Mouse (Mus musculus) forebrain, embryonic 12.5 days (tissue): Measurements from ENCODE around the gene 1600012H06Rik. TPM values are rescaled to one million over a fixed set of nuclear protein-coding genes. Genes with fewer than 3 reads are reported as not detected.
"Not testable (repeated sequence)": the region's sequence is repeated elsewhere in the genome, so short reads cannot be mapped to it uniquely, and the experiment has no call there.

ENCODE experiments used
- ATAC-seq: fragments of 200-750 bp; cut with Nextera tagmentation; 2 replicates; pipeline ENCODE4 v1.8.0; 2017; ENCODE audit warnings: moderate TSS enrichment; ENCODE audit not compliant: low FRiP score
- H3K27ac ChIP-seq: fragments of 300-500 bp; sonication (generic); 2 replicates; pipeline ENCODE4 v1.5.1; 2016; ENCODE audit warnings: mild to moderate bottlenecking
- H3K27me3 ChIP-seq: fragments of 300-500 bp; sonication (generic); 2 replicates; pipeline ENCODE4 v1.6.1; 2016; ENCODE audit warnings: mild to moderate bottlenecking
- H3K36me3 ChIP-seq: fragments of 300-500 bp; sonication (generic); replicated peaks from 2 replicates; pipeline ENCODE4 v1.6.1; 2016; ENCODE audit warnings: mild to moderate bottlenecking
- H3K4me1 ChIP-seq: fragments of 300-500 bp; sonication (generic); 2 replicates; pipeline ENCODE4 v1.6.1; 2016
- H3K4me2 ChIP-seq: fragments of 300-500 bp; sonication (generic); 2 replicates; pipeline ENCODE4 v1.6.1; 2016; ENCODE audit warnings: mild to moderate bottlenecking, moderate library complexity
- H3K4me3 ChIP-seq: fragments of 300-500 bp; sonication (generic); replicated peaks from 2 replicates; pipeline ENCODE4 v1.5.1; 2016; ENCODE audit warnings: mild to moderate bottlenecking
- H3K9ac ChIP-seq: fragments of 300-500 bp; sonication (generic); 2 replicates; pipeline ENCODE4 v1.6.1; 2016; ENCODE audit warnings: mild to moderate bottlenecking
- H3K9me3 ChIP-seq: fragments of 300-500 bp; sonication (generic); 2 replicates; pipeline ENCODE4 v1.6.1; 2016
- WGBS: fragments of 180-500 bp; shearing (Covaris S2); methylation state at CpG from one replicate; pipeline ENCODE4 v1.1.7; 2016; 5-methylcytosine and 5-hydroxymethylcytosine counted together
- polyA plus RNA-seq: library from polyadenylated mRNA; unstranded; fragments of >200 nt; fragmentation: Nextera tagmentation; extraction: Ambion mirVana; gene quantifications from 2 replicates; pipeline ENCODE4 v1.2.1, GENCODE M21; 2016

1600012H06Rik gene
- polyA plus RNA-seq, 1 experiment from 2014 or later, result 29.8 TPM

DNA sequence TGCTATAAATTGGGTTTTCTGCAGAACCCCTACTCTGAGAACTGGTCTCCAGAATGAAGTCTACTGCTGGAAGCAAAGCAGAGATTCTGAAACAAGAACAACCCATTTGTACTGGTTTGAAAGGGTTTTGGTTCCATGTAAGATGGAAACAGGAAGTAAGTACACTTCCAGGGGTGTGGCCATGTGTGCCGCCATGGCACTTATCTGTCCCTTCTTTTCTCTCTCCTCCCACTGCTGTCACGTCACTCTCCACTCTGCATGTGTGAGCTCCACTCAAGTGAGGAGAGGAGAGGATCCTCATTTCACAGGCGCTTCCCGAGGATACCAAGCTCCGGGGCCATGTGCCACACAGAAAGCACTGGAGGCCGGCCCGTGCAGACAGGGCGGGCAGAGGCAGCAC lies 10.5 kb downstream of the 1600012H06Rik start:
- Histone ChIP-seq H3K9me3 (no peaks in the 10 kb centered on the region), H3K4me1 (no peaks in the 10 kb centered on the region), H3K4me2 (no peak overlapping the region), H3K4me3 (no peak overlapping the region), H3K9ac (no peak overlapping the region), H3K27me3 (no peaks in the 10 kb centered on the region), H3K27ac (no peak overlapping the region), H3K36me3 (peaks cover 41% of the 10 kb centered on the region)
- WGBS, result 94% methylated on average over 8 of the region's 8 CpGs
- ATAC-seq, result no peak

DNA sequence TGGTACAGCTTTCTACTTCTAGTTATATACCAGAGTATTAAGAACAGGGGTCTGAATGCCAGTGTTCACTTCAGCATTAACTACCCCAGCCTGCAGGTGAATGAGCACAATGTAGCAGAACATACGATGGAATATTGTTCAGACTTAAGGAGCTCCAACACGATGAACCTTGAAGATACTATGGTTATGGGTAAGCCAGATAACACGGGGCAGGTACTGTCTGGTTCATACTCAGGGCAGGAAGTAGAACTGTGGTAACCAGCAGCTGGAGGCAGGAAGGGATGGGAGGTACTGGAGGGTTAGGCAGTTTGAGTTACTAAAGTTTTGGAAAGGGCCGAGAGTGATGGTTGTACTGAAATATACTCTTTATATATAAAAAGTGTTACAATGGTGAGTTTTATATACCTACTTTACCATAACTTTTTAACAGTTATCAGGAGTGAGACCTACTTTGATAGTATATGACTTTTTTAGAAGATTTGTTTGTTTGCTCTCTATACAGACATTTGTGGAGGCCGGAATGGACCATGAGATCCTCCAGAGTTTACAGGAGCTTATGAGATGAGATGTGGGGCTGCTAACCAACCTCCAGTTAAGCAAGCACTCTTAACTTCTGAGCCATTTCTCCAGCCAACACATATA lies 15.8 kb downstream of the 1600012H06Rik start:
- Histone ChIP-seq H3K27ac (no peak overlapping the region), H3K9me3 (no peaks in the 10 kb centered on the region), H3K4me2 (no peak overlapping the region), H3K4me3 (no peak overlapping the region), H3K4me1 (peaks cover 7% of the 10 kb centered on the region), H3K36me3 (peaks cover 13% of the 10 kb centered on the region), H3K27me3 (no peaks in the 10 kb centered on the region), H3K9ac (no peak overlapping the region)
- 92% methylated on average over 5 of the region's 5 CpGs for WGBS
- no peak for ATAC-seq

DNA sequence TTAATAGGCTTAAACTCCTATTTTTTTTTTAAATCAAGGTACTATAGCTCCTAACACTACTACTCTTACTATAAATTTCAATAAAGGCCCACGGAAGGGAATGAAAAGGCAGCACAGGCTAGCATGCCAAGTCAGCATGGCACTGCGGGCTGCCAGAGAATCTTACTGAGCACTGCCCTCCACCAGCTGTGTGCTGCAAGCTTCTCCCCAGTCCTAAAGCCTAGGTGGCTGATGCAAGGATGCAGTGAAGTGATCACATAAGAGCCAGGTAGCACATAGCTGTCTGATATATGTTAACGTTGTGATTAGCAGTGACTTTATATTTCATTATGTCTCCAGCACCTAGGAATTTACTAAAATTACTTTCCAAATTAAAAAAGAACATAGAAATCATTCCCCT lies 17.0 kb downstream of the 1600012H06Rik start:
- no peak for ATAC-seq
- Histone ChIP-seq H3K36me3 (peaks cover 3% of the 10 kb centered on the region; the same call in 1 of the 2 replicates), H3K9me3 (no peaks in the 10 kb centered on the region), H3K9ac (peak overlapping the region; percentile 36; the same call in 1 of the 2 replicates), H3K27me3 (no peaks in the 10 kb centered on the region), H3K4me2 (peak overlapping the region; percentile 50), H3K4me3 (peak overlapping the region; percentile 29), H3K4me1 (peaks cover 7% of the 10 kb centered on the region), H3K27ac (no peak overlapping the region)
- WGBS, result 35% methylated on average over 3 of the region's 3 CpGs

DNA sequence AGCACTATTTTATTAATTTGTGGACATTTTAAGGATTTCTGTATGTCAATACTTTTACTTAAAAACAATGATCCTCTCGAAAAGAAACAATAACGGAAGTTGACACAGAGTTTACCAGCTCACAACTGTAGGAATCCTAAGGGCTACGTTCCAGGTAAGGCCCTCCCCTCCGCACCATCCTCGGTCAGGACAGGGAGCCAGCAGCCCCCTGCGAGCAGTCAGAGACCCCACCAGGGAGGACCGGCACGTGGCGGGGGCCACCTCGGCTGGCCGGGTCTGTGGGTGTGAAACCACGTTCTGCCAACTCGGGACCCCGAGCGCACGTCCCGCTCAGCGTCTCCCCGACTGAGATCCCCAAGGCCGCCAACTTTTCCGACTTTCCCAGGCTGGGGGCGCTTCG lies 17.5 kb downstream of the 1600012H06Rik start:
- Histone ChIP-seq H3K4me3 (peak overlapping the region; percentile 79), H3K4me2 (peak overlapping the region; percentile 93), H3K36me3 (peaks cover 3% of the 10 kb centered on the region; the same call in 1 of the 2 replicates), H3K9ac (peak overlapping the region; percentile 77), H3K4me1 (peaks cover 7% of the 10 kb centered on the region), H3K27me3 (no peaks in the 10 kb centered on the region), H3K27ac (no peak overlapping the region), H3K9me3 (no peaks in the 10 kb centered on the region)
- under 1% methylated on average over 23 of the region's 23 CpGs for WGBS
- ATAC-seq, result peak; percentile 10

DNA sequence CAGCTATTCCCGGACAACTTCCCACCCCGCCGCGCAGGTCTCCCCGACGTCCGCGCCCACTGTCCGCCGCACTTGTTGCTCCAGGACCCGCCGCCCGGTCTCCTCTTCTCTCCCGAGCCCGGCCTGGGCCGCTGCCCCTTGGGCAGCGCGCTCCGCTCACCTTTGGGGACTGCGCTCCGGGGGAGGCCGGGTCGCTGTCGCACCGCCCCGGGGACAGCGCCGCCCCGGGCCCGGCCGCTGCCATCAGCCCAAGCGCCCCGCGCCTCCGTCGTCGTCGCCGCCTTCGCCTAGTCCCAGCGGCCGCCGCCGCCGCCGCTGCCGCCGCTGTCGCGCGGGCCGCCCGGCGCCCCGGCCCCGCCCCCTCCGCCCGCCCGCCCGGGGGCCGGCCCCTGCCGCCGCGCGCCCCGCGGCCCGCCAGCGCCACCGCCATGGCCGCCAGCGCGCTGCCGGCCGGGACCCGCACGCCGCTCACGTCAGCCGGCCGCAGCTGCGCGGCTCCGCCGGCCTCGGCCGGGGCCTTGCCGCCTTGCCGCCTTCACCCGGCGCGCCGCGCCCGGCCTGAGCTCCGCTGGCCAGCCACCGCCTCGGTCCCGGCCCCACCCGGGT lies 18.1 kb downstream of the 1600012H06Rik start, which contains the start of gene Phf10:
Gene Phf10, minus strand, starts transcription at position 323 of the 606 bp plus-strand sequence.
- Histone ChIP-seq H3K9ac (peak within 1 kb of the TSS; percentile 77), H3K4me3 (peak within 1 kb of the TSS; percentile 79), H3K27ac (peak within 1 kb of the TSS; percentile 69), H3K4me2 (peak within 1 kb of the TSS; percentile 93)
- not testable (repeated sequence) for H3K4me1 ChIP-seq, H3K36me3 ChIP-seq, H3K9me3 ChIP-seq, H3K27me3 ChIP-seq
- ATAC-seq, result peak; percentile 83
- under 1% methylated on average over 40 of the region's 100 CpGs for WGBS

DNA sequence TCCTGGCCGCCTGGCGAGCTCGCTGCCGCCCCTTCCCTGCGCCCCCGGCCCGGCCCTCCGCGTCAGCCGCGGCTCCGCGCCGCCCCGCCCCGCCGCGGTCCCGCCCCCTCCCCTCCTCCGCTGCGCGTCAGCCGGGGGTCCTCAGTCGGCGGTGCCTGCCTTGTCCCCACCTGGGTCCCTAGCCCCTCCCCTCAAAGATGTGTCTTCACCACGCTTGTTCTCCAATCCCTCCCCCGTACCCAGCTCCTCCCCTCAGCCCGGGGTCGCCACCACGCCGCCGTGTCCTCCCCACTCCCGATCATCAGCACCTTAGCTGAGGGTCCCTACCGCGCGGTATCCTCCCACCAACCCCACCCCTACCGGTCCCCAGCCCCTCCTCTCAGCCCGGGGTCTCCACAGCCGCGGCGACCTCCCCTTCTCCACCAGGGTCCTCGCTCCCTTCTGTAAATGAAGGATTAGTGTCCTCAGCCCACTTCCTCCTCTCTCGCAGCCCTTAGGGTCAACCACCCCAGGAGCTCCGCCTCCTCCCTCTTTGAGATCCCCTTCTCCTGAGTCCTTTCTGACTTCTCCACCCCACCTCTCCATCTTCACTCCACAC lies 18.7 kb downstream of the 1600012H06Rik start:
- H3K9me3 ChIP-seq, H3K27me3 ChIP-seq, H3K27ac ChIP-seq, H3K4me3 ChIP-seq, H3K36me3 ChIP-seq, H3K4me1 ChIP-seq, H3K9ac ChIP-seq, H3K4me2 ChIP-seq: not testable (repeated sequence)
- peak; percentile 96 for ATAC-seq
- WGBS, result no CpG with 5 or more reads among the region's 44 CpGs

DNA sequence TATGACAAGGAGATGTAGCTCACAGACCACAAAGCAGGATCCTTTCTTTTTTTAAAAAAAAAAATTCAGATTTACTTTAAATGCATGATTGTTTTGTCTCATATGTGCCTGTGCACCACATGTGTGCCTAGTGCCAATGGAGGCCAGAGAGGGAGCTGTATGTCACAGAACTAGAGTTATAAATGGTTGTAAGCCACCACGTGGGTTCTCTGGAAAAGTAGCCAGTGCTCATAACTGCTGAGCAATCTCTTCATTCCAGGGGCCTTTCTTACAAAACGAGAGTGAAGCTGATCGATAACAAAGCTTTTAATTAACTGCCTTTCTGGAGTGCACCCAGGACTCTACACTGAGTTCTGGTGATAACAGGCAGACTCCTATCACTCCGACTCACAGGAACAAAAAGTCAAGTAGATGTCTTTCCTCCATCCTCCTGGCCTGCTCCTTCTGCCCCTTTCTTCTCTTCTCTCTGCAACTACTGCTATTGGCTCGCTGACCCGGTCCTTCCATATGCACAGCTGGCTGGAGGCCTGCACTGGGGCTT lies 25.5 kb downstream of the 1600012H06Rik start:
- not testable (repeated sequence) for H3K9me3 ChIP-seq, H3K4me3 ChIP-seq, H3K9ac ChIP-seq, H3K36me3 ChIP-seq, ATAC-seq, H3K4me1 ChIP-seq, H3K27me3 ChIP-seq, H3K27ac ChIP-seq, H3K4me2 ChIP-seq
- no CpG with 5 or more reads among the region's 6 CpGs for WGBS

DNA sequence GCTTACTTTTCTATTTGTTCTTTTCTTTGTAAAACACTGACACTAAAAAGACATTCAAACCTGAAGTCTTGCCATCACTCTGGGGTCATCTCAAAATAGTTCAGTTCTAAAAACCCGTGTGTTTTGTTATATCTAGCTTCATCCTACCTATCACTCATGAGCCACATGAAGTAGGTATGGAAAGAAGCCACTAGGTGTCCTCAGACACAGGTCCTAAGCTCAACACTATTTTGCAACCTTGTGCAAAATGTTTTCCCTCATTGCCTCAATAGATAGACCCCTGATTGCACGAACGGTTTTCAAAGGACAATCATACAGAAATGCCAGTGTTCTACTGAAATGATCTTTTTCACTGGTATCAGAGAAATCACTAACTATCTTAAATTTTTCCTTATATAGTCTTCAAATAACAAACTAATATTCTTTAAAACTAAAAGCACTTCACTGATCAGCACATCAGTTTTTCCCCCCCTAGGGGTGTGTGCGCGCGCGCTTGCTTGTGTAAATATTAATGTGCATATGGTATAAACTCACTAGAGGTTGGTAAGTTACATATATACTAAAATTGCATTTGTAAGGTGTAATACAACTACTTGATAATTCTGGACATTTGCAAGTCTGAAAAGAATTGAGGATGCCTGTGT lies 34.9 kb downstream of the 1600012H06Rik start:
- H3K9me3 ChIP-seq, H3K27ac ChIP-seq, H3K27me3 ChIP-seq, H3K9ac ChIP-seq, H3K36me3 ChIP-seq, H3K4me2 ChIP-seq, H3K4me1 ChIP-seq: not testable (repeated sequence)
- ATAC-seq, result peak; percentile 20; the same call in 1 of the 2 replicates
- 0 out of 2 replicates have a peak overlapping the region, but pooled peaks have one; percentile 19 for H3K4me3 ChIP-seq
- WGBS, result under 1% methylated on average over 4 of the region's 7 CpGs

DNA sequence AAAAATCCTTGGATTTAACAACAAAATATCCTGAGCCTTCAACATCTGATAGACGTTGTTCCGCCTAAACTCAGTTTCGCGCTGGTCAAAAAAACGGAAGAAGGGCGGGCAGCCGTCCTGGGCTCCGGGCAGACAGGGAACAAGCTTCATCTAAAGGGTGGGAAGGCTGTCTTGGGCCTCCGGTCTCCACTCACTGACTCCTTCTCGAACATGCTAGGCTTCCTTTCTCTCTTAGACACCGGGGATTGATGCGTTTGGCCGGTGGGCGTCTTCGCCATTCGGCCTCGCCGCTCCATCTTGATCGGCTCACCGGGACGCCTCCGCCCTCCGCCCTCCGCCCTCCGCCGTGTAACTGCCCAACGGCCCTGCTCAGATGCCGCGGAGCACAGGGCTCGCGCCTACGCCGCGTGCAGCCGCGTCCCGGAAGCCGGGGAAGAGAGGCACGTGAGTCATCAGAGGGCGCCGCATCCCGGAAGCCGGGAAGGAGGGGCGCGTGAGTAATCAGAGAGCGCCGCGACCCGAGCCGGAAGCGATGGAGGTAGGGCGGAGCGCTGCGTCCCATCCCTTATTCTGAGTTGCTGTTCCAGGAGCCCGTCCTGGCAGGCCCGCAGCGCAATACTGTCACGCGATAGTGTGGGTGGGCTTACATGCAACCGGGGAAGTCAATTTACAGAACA lies 35.5 kb downstream of the 1600012H06Rik start, which contains the start of the genes 9030025P20Rik and Gm3417:
Gene 9030025P20Rik, plus strand, starts transcription at position 107 of the 677 bp plus-strand sequence.
Gene Gm3417, minus strand, starts transcription at position 429 of the 677 bp plus-strand sequence.
- H3K4me3 ChIP-seq, result 0 out of 2 replicates have a peak within 1 kb of the TSS, but pooled peaks have one; percentile 19
- not testable (repeated sequence) for H3K27me3 ChIP-seq, H3K4me1 ChIP-seq, H3K4me2 ChIP-seq, H3K36me3 ChIP-seq, H3K9me3 ChIP-seq, H3K27ac ChIP-seq, H3K9ac ChIP-seq
- no CpG with 5 or more reads among the region's 60 CpGs for WGBS
- ATAC-seq, result peak; percentile 98

DNA sequence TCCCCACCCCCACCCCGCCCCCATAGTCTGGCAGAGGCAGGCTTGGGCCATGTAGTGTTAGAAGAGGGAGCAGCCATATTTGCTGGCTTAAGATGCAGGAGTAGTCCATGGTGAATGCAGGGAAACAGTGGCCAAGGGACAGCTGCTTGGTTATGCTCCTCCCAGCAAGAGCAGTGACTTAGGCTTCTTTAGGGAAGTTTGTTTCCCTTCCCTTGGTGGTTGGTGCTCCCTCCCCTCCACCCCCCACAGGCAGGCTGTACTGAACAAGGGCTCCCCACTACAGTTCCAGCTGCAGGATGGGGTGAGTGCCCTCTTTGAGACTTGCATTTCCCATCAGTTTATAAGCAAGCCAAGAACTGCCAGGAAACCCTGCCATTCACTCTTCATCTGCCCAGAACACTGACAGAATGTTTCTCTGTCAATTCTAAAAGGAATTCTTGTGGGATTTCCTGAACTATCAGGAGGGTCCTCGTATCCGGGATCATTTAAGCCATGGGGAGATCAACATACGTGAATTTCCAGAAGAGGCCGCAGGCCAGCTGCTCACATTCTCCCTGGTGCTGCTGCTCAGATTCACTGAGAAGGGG lies 47.2 kb downstream of the 1600012H06Rik start:
- H3K27ac ChIP-seq, H3K9me3 ChIP-seq, H3K36me3 ChIP-seq, ATAC-seq, H3K4me2 ChIP-seq, H3K4me1 ChIP-seq, H3K9ac ChIP-seq, H3K27me3 ChIP-seq, H3K4me3 ChIP-seq: not testable (repeated sequence)
- 86% methylated on average over 4 of the region's 5 CpGs for WGBS

DNA sequence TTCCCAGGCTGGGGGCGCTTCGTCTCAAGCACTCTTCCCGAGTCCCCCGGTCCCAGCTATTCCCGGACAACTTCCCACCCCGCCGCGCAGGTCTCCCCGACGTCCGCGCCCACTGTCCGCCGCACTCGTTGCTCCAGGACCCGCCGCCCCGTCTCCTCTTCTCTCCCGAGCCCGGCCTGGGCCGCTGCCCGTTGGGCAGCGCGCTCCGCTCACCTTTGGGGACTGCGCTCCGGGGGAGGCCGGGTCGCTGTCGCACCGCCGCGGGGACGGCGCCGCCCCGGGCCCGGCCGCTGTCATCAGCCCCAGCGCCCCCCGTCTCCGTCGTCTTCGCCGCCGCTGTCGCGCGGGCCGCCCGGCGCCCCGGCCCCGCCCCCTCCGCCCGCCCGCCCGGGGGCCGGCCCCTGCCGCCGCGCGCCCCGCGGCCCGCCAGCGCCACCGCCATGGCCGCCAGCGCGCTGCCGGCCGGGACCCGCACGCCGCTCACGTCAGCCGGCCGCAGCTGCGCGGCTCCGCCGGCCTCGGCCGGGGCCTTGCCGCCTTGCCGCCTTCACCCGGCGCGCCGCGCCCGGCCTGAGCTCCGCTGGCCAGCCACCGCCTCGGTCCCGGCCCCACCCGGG lies 49.6 kb downstream of the 1600012H06Rik start:
- not testable (repeated sequence) for H3K36me3 ChIP-seq, H3K4me3 ChIP-seq, H3K4me1 ChIP-seq, H3K9ac ChIP-seq, H3K27ac ChIP-seq, H3K27me3 ChIP-seq, H3K9me3 ChIP-seq, H3K4me2 ChIP-seq
- no CpG with 5 or more reads among the region's 98 CpGs for WGBS
- ATAC-seq, result peak; percentile 79
